Mouse (Mus musculus) limb, embryonic 14.5 days (tissue): ENCODE results near the gene Zfp786. TPM values are rescaled to one million over a fixed set of nuclear protein-coding genes. Genes with fewer than 3 reads are reported as not detected.

Source experiments
- ATAC-seq: fragments of 200-750 bp; cut with Nextera tagmentation; 2 replicates; pipeline ENCODE4 v1.8.0; 2017; ENCODE audit warnings: low read depth, moderate number of reproducible peaks, moderate TSS enrichment; ENCODE audit not compliant: low FRiP score
- DNase-seq: peaks from one replicate; pipeline ENCODE4 v3.0.0-alpha.2; 2015; ENCODE audit warnings: low spot score
- H3K27ac ChIP-seq: fragments of 300-500 bp; sonication (generic); replicated peaks from 2 replicates; pipeline ENCODE4 v1.5.1; 2014; ENCODE audit warnings: low read depth, mild to moderate bottlenecking, low read length, moderate library complexity, mixed read lengths
- H3K27me3 ChIP-seq: fragments of 300-500 bp; sonication (generic); 2 replicates; pipeline ENCODE4 v1.6.1; 2014; ENCODE audit warnings: low read length, mixed read lengths; ENCODE audit not compliant: control insufficient read depth, insufficient read depth
- H3K36me3 ChIP-seq: fragments of 300-500 bp; sonication (generic); 2 replicates; pipeline ENCODE4 v1.6.1; 2014; ENCODE audit warnings: mild to moderate bottlenecking, low read length, moderate library complexity, mixed read lengths; ENCODE audit not compliant: control insufficient read depth, insufficient read depth
- H3K4me1 ChIP-seq: fragments of 300-500 bp; sonication (generic); 2 replicates; pipeline ENCODE4 v1.6.1; 2014; ENCODE audit warnings: antibody characterized with exemption, low read length, mixed read lengths; ENCODE audit not compliant: control insufficient read depth, insufficient read depth
- H3K4me2 ChIP-seq: fragments of 300-500 bp; sonication (generic); replicated peaks from 2 replicates; pipeline ENCODE4 v1.6.1; 2014; ENCODE audit warnings: low read depth, mild to moderate bottlenecking, low read length, moderate library complexity; ENCODE audit not compliant: severe bottlenecking
- H3K4me3 ChIP-seq: fragments of 300-500 bp; sonication (generic); replicated peaks from 2 replicates; pipeline ENCODE4 v1.5.1; 2014; ENCODE audit warnings: low read length
- H3K9ac ChIP-seq: fragments of 300-500 bp; sonication (generic); 2 replicates; pipeline ENCODE4 v1.6.1; 2014; ENCODE audit warnings: mild to moderate bottlenecking, low read depth, low read length, moderate library complexity; ENCODE audit not compliant: severe bottlenecking
- H3K9me3 ChIP-seq: fragments of 300-500 bp; sonication (generic); 2 replicates; pipeline ENCODE4 v1.6.1; 2016; ENCODE audit warnings: low read length; ENCODE audit not compliant: control insufficient read depth
- POLR2A ChIP-seq: fragments of 200-500 bp; IDR thresholded peaks from 2 replicates; pipeline ENCODE4 v1.8.0; 2012; ENCODE audit warnings: inconsistent platforms, mild to moderate bottlenecking, moderate library complexity, borderline replicate concordance; ENCODE audit not compliant: insufficient read depth, insufficient read length; ENCODE audit errors: extremely low read depth
- WGBS: fragments of 180-500 bp; shearing (Covaris S2); extraction: QIAGEN DNeasy Blood & Tissue Kit; methylation state at CpG from one replicate; pipeline ENCODE4 v1.1.7; 2014; 5-methylcytosine and 5-hydroxymethylcytosine counted together
- polyA plus RNA-seq, 2 experiments: library from polyadenylated mRNA; depleted of rRNA in 1 of 2; stranded (reverse) in 1 of 2; unstranded in 1 of 2; fragments of >200 nt; fragmentation: Nextera tagmentation in 1 of 2; extraction: Ambion mirVana in 1 of 2; gene quantifications; 2 replicates each; pipeline versions ENCODE4 v1.2.1 to v1.2.3; 2012 to 2014

The Zfp786 gene
- polyA plus RNA-seq, 2 experiments = 2.0 to 2.9 TPM

DNA sequence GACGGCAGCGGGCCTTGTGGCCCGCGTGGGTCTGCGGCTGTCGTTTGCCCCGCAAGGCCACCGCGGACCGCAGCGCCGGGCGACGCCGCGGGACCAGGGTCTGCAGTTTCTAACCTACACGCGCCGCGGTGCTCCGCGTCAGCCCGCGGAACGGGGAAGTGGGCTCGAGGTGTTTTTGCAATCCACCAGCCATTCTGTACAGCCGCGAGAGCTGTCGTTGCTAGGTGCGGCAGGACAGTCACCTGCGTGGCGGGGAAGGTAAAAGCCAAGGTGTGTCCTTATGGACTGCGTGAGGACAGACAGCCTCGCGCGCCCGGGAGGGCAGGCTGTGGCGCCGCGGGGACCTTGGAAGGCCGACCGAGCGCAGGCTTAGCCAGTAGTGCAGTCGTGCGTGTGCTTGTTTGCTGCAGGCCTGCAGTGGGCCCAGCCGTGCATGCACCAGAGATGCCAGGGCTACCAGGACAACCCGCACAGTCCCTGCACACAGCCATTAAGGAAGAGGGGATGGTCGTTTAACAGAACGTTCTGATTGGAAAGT lies 5.4 kb upstream of the Zfp786 start:
- H3K27ac ChIP-seq = peak overlapping the region; percentile 90
- peak overlapping the region; percentile 89 for H3K9ac ChIP-seq
- H3K4me1 ChIP-seq = 0 out of 2 replicates have a peak, but pooled peaks cover 3% of the 10 kb centered on the region
- 0 out of 2 replicates have a peak, but pooled peaks cover 3% of the 10 kb centered on the region for H3K36me3 ChIP-seq
- ATAC-seq (peak; percentile 45), DNase-seq (peak; percentile 58)
- peak overlapping the region; percentile 94 for H3K4me3 ChIP-seq
- no peak for TF ChIP-seq POLR2A
- under 1% methylated on average over 25 of the region's 49 CpGs for WGBS
- H3K9me3 ChIP-seq = no peaks in the 10 kb centered on the region
- H3K4me2 ChIP-seq = peak overlapping the region; percentile 68
- H3K27me3 ChIP-seq = no peaks in the 10 kb centered on the region

DNA sequence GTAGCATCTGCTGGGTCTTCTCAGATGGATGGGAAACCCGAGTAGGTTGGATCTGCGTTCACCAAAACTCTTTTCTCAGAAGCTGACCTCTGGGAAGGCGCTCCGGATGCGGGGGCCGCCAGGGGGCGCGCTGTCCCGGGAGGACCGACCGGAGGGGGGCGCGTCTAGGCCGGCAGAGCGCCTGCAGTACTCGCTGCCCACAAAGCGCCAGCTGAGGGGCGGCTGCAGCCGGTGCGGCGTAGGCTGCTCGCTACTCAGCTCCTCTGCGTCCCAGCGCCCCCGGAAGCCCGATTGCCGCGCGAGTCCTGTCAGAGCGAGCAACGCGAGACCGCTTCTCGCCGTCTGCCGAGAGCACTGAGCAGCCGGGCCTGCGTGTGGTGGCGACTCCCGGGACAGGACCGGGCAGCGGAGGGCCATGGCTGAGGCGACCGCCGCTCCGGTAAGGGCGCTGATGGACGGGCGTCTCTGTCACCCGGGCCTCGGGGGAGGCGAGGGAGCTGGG lies 4.9 kb upstream of the Zfp786 start, which contains the start of gene Zfp398:
Gene Zfp398 (plus strand): TSS at position 180 of the 502 bp plus-strand sequence.
- ATAC-seq (peak; percentile 93), DNase-seq (peak; percentile 95)
- Histone ChIP-seq H3K4me2 (peak within 1 kb of the TSS; percentile 68), H3K9me3 (no peaks in the 10 kb centered on the region), H3K4me1 (peaks cover 7% of the 10 kb centered on the region; the same call in 1 of the 2 replicates), H3K27me3 (no peaks in the 10 kb centered on the region), H3K36me3 (no peaks in the 10 kb centered on the region), H3K4me3 (peak within 1 kb of the TSS; percentile 94), H3K27ac (peak within 1 kb of the TSS; percentile 90), H3K9ac (peak within 1 kb of the TSS; percentile 89)
- under 1% methylated on average over 46 of the region's 52 CpGs for WGBS
- 0 out of 2 replicates have a peak, but pooled peaks have one; percentile 52 for TF ChIP-seq POLR2A

DNA sequence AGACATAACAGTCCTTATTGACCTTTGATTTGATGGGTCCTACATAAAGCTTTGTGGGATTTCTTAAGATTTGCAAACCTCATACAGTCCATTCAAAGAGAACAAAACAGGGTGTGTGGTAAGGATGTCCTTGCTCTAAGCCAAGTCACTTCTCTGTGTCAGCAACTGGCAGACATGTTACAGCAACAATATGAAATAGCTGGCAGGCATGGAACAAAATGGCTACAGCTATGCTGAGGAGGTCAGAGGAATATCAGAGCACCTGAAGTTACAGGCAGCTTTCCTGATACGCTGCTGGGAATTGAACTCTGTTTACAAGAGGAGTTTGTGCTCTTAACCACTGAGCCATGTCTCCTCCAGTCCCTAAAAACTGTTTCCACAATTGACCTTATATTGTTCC lies 1.6 kb upstream of the Zfp786 start:
- no peak overlapping the region for H3K4me3 ChIP-seq
- 72% methylated on average over 1 of the region's 1 CpGs for WGBS
- H3K9ac ChIP-seq = no peak overlapping the region
- H3K27me3 ChIP-seq = no peaks in the 10 kb centered on the region
- no peaks in the 10 kb centered on the region for H3K36me3 ChIP-seq
- no peak for ATAC-seq
- H3K9me3 ChIP-seq = no peaks in the 10 kb centered on the region
- no peak for TF ChIP-seq POLR2A
- DNase-seq = no peak
- no peak overlapping the region for H3K27ac ChIP-seq
- H3K4me2 ChIP-seq = no peak overlapping the region
- peaks cover 11% of the 10 kb centered on the region; the same call in 1 of the 2 replicates for H3K4me1 ChIP-seq

DNA sequence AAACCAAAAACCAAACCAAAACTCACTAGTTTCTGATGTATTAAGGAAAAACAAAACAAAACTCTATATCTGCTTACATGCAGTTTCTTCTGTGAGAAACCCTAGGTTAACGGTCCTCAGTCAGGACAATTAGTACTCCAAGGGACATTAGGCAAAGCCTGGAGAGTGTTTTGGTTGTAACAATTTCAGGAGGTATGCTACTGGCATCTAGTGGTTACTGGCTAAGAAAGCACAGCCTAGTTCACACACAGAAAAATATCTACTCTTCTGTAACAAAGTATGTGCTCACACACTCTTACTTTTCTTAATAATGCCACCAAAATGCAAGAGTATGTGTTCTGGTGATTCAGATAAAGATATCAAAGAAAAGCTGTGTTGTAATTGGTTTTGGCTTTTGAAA lies 1.7 kb downstream of the Zfp786 start:
- peaks cover 5% of the 10 kb centered on the region; the same call in 1 of the 2 replicates for H3K36me3 ChIP-seq
- H3K4me3 ChIP-seq = 0 out of 2 replicates have a peak overlapping the region, but pooled peaks have one; percentile 82
- H3K9me3 ChIP-seq = no peaks in the 10 kb centered on the region
- no peak overlapping the region for H3K27ac ChIP-seq
- H3K4me2 ChIP-seq = peak overlapping the region; percentile 55; the same call in 1 of the 2 replicates
- no peaks in the 10 kb centered on the region for H3K27me3 ChIP-seq
- H3K9ac ChIP-seq = no peak overlapping the region
- peaks cover 8% of the 10 kb centered on the region; the same call in 1 of the 2 replicates for H3K4me1 ChIP-seq
- peak; percentile 44 for DNase-seq
- 26% methylated on average over 1 of the region's 1 CpGs for WGBS
- no peak for ATAC-seq
- TF ChIP-seq POLR2A = no peak

DNA sequence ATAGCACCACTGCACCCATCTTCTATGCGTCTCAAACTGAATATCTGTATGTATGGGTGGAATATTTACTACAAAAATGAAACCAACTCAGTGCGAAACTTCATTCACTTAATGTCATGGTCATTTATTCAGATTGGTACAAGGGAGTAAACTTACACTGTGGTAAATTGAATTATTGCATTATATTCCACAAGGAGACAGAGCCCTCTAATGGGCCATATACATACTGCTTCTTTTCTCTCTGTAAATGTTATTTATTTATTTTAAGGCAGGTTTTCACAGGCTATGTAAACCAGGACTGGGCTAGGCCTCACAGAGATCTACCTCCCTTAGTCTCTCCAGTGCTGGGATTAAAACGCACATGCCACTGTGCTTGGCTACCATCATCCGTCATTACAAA lies 3.2 kb downstream of the Zfp786 start:
- H3K27me3 ChIP-seq = no peaks in the 10 kb centered on the region
- no peaks in the 10 kb centered on the region for H3K9me3 ChIP-seq
- 97% methylated on average over 4 of the region's 4 CpGs for WGBS
- no peak overlapping the region for H3K9ac ChIP-seq
- H3K36me3 ChIP-seq = peaks cover 17% of the 10 kb centered on the region
- H3K4me1 ChIP-seq = peaks cover 8% of the 10 kb centered on the region; the same call in 1 of the 2 replicates
- no peak for TF ChIP-seq POLR2A
- ATAC-seq (no peak), DNase-seq (no peak)
- H3K4me2 ChIP-seq = no peak overlapping the region
- H3K4me3 ChIP-seq = no peak overlapping the region
- no peak overlapping the region for H3K27ac ChIP-seq
